Mouse (Mus musculus) kidney, postnatal 14 days (tissue): ENCODE measurements at regions not wholly inside any gene's neighbourhood (a gene's known extent, or its start where the extent isn't known, plus 50 kb on each side); places are given as distances from the start of the nearest gene placed in this dataset.
"Not testable (repeated sequence)": the region's sequence is repeated elsewhere in the genome, so short reads cannot be mapped to it uniquely, and the experiment has no call there.

Source experiments
- DNase-seq: peaks from one replicate; pipeline ENCODE4 v3.0.0; 2022; ENCODE audit warnings: mixed read lengths

- no peak for DNase-seq
Measured at GRCm38 (mm10) chr12:65325347-65325746, 100.0 kb downstream of the Wdr20rt start.

- no peak for DNase-seq
Measured at GRCm38 (mm10) chr12:65328532-65328931, 103.2 kb downstream of the Wdr20rt start.

DNA sequence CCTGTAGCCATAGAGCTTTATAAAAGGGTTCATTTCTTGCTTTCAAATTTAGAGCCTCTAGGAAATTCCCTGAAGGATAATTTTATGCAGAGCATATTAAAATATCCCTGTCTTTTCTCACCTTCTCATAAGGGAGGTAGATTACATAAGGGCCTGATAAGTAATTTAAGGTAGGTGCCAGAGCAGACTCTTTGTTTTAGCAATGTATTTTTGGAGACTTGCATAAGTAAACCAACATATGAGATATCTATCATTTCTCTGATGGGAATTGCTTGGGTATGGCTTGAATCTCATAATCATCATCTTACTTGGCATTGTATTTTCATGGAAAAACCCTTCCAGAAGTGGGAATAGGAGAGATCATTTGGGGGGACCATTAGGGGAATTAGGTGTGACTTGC, 104.4 kb downstream of the Wdr20rt start:
- DNase-seq, result no peak

DNA sequence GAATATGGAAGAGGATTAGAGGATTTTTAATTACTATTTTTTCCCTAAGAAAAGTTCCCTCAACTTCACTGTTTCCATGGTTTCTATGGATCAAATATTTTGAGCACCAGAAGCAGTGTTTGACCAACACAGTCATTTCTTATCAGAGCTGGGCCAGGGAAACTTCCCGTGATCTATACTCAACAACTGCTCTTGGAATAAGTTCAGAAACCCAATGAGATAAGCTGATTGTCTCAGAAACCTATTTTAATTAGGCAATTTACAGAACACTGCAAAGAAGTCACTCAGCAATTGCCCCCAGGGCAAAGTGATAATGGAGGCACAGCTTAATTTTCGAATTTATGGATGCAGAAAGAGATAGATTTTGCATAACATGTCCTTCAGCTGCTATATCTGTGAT, 114.7 kb downstream of the Wdr20rt start:
- no peak for DNase-seq

DNA sequence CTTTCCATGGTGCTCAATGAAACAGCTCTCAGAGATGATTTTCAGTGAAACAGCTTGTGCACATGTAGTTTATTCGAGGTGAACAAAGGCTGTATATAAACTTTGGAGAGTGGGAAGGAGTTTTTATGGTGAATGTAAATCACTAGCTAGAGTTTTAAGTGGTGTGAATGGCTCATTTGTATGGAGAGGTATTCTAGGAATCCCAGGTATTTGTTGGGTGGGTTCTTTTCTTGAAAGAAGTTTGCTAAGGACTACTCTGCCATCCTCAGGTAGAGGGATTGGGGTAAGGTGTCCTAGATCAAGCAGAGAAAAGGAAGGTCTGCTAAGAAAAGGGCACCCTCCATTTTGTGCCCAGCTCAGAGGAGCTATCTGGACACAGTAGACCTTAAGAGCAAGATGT, 121.9 kb downstream of the Wdr20rt start:
- no peak for DNase-seq

DNA sequence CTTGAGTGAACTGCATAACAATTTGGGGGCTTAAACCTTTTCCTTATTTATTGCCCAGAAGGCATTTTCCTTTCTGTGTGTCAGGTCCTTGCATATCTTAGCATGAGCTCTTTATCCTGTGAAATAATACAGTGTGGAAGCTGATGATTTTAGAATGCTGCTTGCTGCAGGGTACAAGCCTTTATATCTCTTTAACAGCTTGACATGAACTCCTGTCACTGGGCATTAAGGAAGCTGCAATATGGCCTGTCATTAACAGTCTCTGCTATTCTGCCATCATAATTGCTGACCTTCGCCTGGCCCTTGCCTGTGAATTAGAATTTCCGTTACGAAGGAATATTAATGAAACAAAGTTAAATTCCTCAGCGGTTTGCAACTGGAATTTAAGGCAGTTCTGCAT, 124.2 kb downstream of the Wdr20rt start:
- no peak for DNase-seq

GRCm38 (mm10) chr12:65364179-65364578, 138.9 kb downstream of the Wdr20rt start:
- DNase-seq, result no peak

DNA sequence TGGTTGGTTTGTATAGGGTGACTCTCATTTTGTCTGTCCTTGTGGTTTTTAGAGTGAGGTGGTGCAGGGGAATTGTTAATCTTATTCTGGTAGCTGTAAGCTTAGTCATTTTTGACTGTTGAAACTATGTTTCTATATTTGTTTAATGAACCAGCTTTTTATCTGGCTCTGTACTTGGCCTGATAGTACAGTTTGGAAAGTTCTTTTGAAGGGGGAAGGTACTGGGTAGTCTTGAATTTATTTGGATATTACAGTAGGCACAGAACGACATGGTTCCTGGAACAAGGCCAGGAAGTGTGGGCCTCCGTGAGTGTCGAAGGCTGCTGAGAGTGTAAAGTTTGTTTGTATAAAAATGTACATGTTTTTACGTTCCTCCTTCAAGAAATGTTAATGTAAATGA, 142.0 kb downstream of the Wdr20rt start:
- DNase-seq, result no peak

DNA sequence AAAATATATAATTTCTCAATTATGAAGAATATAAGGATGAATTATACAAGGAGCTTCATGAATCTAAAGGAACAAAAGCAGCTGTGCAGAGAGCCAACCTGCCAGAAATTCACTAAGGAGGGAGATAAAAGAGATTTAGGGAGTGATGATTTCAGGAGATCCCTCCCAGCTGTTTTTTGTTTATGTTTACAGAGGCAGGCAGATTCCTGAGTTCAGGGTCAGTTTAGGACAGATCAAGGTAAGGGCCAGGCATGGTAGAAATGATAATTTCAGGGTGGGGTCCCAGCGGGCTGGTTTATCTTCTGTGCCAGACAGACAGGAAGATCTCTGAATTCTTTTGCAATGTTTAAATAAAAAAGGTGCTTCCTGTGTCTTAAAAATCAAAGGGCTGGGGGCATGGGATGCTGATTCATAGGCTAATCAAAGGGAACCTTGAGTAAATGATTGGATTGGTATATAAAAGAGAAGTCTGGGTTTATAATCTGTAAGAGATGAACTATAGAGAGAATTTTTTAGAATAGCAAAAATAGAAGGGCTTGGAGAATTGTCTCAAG, 142.6 kb downstream of the Wdr20rt start:
- DNase-seq, result no peak

DNA sequence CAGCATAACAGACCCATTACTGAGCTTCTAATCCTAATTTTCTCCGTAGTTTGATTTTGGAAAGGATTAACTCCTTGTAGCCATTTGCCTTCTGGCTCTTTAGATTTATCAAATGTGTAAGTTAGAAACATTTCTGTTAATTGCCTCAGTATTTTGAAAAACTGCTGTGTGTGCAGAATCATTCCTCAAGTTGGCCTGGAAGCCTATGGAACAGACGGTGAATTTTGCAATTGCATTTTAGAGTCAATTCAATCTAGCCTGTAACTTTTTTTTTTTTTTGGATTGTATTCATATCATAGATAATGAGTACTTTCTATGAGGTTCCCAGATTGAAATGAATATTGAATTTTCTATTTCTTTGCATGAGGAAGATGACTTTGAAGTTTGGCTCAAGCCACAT, 146.3 kb downstream of the Wdr20rt start:
- no peak for DNase-seq

DNA sequence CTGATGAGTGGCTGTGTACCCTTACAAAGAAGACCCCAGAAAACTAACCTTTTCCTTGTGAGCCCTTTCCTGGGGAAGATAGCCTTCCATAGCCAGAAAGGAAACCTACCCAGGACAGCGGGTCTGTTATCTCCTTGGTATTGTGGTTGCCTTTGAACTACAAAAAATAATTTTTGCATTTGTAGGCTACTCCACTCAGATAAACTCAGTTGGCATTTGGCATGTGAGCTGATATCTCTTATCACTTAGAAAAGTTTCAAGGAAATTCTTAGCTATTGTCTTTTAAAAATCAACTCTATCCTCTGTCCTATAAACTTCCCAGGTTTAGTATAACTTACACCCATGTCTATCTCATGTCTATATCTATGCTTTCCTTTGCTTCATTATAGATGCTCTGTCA, 154.0 kb downstream of the Wdr20rt start:
- no peak for DNase-seq

DNA sequence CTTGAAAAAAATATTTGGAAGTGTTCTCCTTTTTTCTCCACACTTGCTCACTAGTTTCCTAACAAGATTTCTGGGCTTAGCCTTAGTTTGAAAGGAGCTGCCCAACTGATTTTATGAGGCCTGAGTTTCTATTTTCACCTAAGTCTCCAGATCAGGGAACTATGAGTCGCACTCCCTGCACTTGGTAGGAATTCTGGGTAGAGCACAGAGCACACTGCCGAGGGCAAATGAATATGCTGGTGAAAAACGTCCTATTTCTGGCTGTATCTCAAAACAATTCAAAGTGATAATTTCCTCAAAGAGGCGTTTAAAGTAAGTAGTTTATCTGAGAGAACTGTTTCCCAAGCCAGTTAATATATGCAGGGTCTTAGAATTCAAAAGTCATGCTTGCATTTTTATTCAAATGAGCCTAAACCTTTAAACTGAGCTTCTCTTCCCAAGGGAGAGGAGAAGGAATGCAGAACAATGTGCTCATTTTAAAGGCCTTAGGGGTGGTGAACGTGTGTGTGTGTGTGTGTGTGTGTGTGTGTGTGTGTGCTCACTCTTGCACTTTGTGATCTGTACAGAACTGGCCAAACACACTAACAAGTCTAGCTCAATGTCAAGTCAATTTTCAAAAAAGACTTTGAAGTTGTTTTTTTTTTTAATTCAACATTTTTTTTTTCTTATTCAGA, 156.9 kb downstream of the Wdr20rt start:
- peak; percentile 8 for DNase-seq

GRCm38 (mm10) chr12:65382796-65383195, 157.5 kb downstream of the Wdr20rt start:
- DNase-seq, result not testable (repeated sequence)

GRCm38 (mm10) chr12:65386005-65386645, 160.8 kb downstream of the Wdr20rt start:
- DNase-seq, result no peak

GRCm38 (mm10) chr12:65387042-65387441, 161.7 kb downstream of the Wdr20rt start:
- DNase-seq, result no peak

DNA sequence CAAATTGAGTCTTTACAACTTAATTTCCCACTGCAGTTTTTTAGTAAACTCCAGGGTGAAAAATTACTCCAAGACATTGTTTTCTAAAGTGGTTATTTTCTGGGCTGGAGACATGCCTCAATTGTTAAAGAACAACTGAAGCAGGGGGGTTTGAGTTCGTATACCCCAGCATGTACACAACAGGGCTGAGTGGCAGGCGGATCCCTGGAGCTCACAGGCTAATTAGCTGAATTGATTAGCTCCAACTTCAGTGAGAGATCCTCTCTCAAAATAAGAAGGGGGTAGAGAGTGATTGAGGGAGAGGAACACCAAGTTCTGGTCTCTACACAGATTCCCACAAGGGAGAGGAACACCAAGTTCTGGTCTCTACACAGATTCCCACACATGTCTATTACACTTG, 164.2 kb downstream of the Wdr20rt start:
- DNase-seq, result no peak

GRCm38 (mm10) chr12:65390330-65390729, 165.0 kb downstream of the Wdr20rt start:
- no peak for DNase-seq

DNA sequence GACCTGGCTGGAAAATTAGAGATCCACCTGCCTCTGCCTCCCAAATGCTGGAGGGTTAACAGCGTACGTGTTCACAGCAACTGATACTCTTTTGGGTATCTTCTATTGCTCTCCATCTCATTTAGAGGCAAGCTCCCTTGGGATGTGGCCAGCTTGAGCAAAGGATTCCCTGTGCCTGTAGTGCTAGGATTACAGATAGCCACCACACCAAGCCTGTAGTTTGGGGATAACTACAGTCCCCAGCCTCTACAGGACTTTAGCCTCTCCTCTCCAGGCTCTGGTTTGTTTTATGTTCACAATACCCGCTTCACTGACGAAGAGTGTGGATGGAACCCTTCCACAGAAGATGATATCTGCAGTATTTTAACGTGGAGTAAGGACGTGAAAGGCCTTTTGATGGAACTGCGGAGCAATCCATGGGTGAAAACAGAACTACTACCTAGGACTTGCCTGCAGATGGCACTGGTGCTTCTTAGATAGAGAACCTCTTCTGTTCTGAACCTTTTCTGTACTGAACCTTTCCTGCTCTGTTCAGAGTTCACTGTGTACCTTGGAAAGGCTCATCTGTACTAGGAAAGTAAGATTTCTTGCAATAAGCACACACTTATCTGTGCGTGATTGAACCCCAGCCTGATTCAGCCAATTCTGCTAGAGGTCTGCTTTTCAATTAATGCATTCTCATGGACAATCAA, 176.6 kb downstream of the Wdr20rt start:
- DNase-seq, result peak; percentile 32

DNA sequence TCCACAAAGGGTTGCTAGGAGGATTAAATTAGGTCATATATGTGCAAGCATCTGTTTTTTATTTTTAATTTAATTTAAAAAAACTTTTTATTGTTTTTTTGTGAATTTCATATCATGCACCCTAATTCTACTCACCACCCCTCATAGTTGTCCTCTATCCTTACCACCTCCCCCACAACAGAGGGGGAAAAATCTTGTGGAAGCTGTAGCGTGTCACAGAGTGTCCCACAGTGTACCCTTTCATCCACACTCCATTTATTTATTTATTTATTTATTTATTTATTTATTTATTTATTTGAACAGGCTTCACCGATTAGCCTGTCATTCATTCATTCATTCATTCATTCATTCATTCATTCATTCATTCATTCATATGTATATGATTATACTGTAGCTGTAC, 177.8 kb downstream of the Wdr20rt start:
- no peak for DNase-seq

- no peak for DNase-seq
Measured at GRCm38 (mm10) chr12:65413034-65413700, 187.8 kb downstream of the Wdr20rt start.

DNA sequence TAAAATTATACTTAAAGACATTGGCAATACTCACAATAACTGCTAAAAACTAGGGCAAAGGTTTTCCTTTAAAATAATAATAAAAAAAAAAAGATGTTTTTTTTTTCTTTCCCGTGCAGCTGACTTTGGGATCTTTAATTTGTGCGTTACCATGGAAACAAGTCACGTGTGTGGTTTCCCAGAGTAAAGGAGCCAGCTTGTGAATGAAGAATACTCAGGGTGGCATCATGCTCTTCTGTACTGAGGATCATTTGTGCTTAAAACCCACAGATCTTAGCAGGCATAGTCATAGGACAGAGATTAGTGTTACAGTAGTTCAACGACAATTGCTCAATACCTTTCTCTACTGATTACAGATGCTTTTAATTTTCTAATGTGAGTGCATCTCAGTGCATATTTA, 189.1 kb downstream of the Wdr20rt start:
- DNase-seq, result no peak

DNA sequence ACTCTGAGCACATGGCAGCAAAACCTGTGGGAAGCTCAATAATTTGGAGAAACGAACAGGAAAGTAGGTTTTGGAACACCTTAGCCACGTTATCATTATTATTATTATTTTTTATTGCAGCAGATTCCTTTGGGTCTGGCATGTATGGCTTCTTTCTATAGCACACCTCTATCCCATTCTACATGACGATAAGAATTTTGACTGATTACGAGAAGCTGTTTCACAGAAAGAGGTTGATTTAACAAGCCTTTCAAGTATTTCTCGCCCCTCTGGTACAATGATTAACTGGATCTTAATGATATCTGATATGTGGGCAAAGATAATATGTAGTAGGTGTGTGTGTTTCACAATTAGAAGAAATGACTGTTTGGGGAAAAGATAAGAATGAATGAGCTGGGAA, 191.6 kb downstream of the Wdr20rt start:
- DNase-seq, result no peak

- DNase-seq, result no peak
Measured at GRCm38 (mm10) chr12:65420127-65420526, 194.8 kb downstream of the Wdr20rt start.
